Mouse (Mus musculus) hindbrain, embryonic 12.5 days (tissue): Measurements from ENCODE around the gene Olfr577. TPM values are rescaled to one million over a fixed set of nuclear protein-coding genes. Genes with fewer than 3 reads are reported as not detected.

Experiments
- polyA plus RNA-seq: library from polyadenylated mRNA; unstranded; fragments of >200 nt; fragmentation: Nextera tagmentation; extraction: Ambion mirVana; gene quantifications from 2 replicates; pipeline ENCODE4 v1.2.1, GENCODE M21; 2016

The Olfr577 gene
- polyA plus RNA-seq, 1 experiment from 2014 or later: not detected

Other genes starting within 250 kb of the Olfr577 start
- not detected in 2 replicates for gene Olfr559, start 248.5 kb downstream of the Olfr577 start, polyA plus RNA-seq
- not detected in 2 replicates for gene Olfr560, start 216.6 kb downstream of the Olfr577 start, polyA plus RNA-seq
- 0.10 and 0.13 TPM in 2 replicates for gene Olfr78, start 216.5 kb downstream of the Olfr577 start, polyA plus RNA-seq
- gene Olfr561, start 204.7 kb downstream of the Olfr577 start, polyA plus RNA-seq: not detected in 2 replicates
- not detected in 2 replicates for gene Olfr564, start 172.5 kb downstream of the Olfr577 start, polyA plus RNA-seq
- gene Olfr566, start 117.2 kb downstream of the Olfr577 start, polyA plus RNA-seq: not detected in 2 replicates
- not detected in 2 replicates for gene Olfr568, start 98.8 kb downstream of the Olfr577 start, polyA plus RNA-seq
- not detected in 2 replicates for gene Olfr569, start 85.1 kb downstream of the Olfr577 start, polyA plus RNA-seq
- not detected in 2 replicates for gene Olfr570, start 81.4 kb downstream of the Olfr577 start, polyA plus RNA-seq
- not detected in 2 replicates for gene Olfr571, start 58.4 kb downstream of the Olfr577 start, polyA plus RNA-seq
- not detected in 2 replicates for gene Olfr572, start 51.5 kb downstream of the Olfr577 start, polyA plus RNA-seq
- not detected in 2 replicates for gene Olfr573-ps1, start 33.4 kb downstream of the Olfr577 start, polyA plus RNA-seq
- gene Olfr574, start 27.5 kb downstream of the Olfr577 start, polyA plus RNA-seq: not detected in 2 replicates
- gene Olfr575, start 17.2 kb downstream of the Olfr577 start, polyA plus RNA-seq: not detected in 2 replicates
- not detected in 2 replicates for gene Olfr576, start 13.3 kb downstream of the Olfr577 start, polyA plus RNA-seq
- not detected in 2 replicates for gene Olfr578, start 13.4 kb upstream of the Olfr577 start, polyA plus RNA-seq
- not detected in 2 replicates for gene Olfr582, start 62.1 kb upstream of the Olfr577 start, polyA plus RNA-seq
- not detected in 2 replicates for gene Olfr583, start 75.4 kb upstream of the Olfr577 start, polyA plus RNA-seq
- gene Olfr584, start 105.9 kb upstream of the Olfr577 start, polyA plus RNA-seq: not detected in 2 replicates
- gene Olfr585, start 121.8 kb upstream of the Olfr577 start, polyA plus RNA-seq: not detected in 2 replicates
- not detected in 2 replicates for gene Olfr586, start 149.7 kb upstream of the Olfr577 start, polyA plus RNA-seq
- gene Olfr588-ps1, start 164.9 kb upstream of the Olfr577 start, polyA plus RNA-seq: not detected in 2 replicates
- not detected in 2 replicates for gene Olfr589, start 180.4 kb upstream of the Olfr577 start, polyA plus RNA-seq
- gene Olfr591, start 202.4 kb upstream of the Olfr577 start, polyA plus RNA-seq: not detected in 2 replicates
- not detected in 2 replicates for gene Olfr592, start 208.9 kb upstream of the Olfr577 start, polyA plus RNA-seq
- gene Olfr593, start 235.9 kb upstream of the Olfr577 start, polyA plus RNA-seq: not detected in 2 replicates
- gene Olfr594, start 241.1 kb upstream of the Olfr577 start, polyA plus RNA-seq: not detected in 2 replicates